Mouse (Mus musculus) left cerebral cortex, adult 11 months (tissue): ENCODE measurements around the gene Zfp1.
"Not testable (repeated sequence)": the region's sequence is repeated elsewhere in the genome, so short reads cannot be mapped to it uniquely, and the experiment has no call there.

ENCODE experiments used
- DNase-seq: peaks from one replicate; pipeline ENCODE4 v3.0.0; 2022; ENCODE audit warnings: low spot score

The Zfp1 gene

DNA sequence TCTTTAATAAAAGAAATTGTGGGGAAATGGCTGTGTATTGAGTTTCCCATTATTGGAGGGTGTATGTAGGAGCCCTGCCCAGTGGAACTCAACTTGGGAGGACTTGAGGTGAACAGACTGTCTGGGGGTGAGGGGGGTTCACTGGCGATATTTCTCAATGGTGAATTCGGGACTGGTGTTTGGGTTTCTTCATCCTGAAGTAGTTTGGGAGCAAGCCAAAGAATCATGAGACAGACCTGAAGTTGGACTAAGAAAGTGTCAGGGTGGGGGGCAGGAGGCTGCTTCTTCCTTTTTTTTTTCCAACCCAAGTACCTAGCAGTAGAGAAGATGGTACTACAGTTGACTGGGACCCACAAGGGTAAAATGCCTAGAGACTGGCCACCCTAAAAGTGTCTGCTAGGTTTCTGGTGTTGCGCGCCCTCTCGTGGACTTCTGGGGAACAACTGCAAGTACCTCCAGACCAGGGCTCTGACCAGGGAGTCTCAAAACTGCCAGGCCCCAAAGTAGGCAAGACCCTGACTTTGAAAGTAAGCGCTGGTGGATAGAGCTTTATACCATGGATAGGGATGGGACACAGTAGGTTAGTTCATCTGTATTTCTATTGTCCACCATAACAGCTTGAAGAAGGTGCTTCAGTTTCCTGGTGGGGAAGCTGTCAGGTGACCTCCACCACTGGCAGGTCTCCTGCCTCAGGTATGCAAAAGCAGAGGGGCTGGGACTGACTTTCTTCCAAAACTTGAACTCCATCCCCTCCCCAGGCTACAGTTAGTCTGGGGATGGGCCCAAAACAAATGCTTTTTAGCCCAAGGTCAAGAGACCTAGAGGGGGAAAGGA is 17.3 kb upstream of the Zfp1 start:
- DNase-seq, result no peak

DNA sequence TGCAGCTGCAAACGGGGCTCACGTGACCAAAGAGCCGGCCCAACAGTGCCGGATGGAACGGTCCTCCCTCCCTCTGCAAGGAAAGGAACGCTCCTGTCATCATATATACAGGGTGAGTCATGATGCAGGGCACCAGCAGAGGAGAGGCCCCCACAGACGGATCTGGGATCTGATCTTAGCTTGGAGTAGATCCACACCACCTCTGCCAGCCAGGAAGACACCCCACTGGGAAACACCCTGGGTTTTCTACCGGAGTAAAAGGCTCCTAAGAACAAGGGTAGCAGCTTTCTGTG is 16.7 kb upstream of the Zfp1 start:
- DNase-seq, result no peak

DNA sequence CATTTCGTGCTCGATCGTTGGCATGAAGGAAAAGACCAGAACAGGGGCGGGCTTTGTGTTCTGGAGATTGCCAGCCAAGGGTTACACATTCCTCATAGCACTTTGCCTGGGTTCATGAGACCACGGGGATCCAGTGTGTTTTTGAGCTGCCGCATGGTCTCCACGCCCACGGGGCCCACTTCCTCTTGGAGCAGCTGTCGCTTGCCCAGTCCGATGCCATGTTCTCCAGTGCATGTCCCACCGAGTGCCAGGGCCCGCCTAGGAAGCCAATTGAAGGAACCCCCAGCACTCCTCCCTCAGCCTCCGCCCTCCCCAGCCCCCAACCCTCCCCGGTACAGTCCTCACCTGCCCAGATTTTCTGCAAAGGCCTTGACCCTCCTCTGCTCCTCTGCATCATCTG is 16.3 kb upstream of the Zfp1 start:
- no peak for DNase-seq

DNA sequence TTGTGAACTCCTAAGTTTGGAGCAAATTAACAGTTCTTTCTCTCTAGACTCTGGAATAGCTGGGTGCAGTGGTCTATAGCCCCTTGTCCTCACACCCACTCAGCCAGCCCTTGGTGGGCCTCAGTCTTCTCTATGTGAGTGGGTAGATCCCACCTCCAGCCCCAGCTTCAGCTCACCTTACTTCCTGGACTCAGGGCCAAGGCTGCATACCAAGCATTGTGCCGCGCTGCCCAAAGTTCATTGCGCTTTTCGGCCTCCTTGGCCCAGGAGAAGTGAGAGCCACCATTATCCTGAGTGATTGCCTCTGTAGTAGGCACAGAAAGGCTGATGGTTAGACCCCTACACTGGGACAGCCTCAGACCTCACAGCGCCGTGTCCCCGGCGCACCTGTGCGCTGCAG is 15.3 kb upstream of the Zfp1 start:
- DNase-seq, result no peak

DNA sequence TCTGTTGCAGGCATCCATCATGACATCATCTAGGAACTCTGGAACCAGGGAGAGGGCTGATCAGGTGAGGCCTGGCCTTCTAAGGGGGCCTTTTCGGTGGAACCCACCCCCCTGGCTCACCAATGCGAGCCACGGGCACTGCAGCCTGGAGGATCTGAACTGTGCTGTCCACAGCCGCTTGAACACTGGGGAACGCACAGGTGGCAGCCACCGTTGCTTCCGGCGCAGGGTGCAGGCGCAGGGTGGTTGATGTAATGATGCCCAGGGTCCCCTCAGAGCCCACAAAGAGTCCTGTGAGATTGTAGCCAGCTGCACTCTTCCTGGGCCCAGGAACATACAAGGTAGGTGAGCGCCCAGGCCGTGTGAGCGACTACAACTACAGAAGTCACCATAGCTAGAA is 14.8 kb upstream of the Zfp1 start:
- no peak for DNase-seq

DNA sequence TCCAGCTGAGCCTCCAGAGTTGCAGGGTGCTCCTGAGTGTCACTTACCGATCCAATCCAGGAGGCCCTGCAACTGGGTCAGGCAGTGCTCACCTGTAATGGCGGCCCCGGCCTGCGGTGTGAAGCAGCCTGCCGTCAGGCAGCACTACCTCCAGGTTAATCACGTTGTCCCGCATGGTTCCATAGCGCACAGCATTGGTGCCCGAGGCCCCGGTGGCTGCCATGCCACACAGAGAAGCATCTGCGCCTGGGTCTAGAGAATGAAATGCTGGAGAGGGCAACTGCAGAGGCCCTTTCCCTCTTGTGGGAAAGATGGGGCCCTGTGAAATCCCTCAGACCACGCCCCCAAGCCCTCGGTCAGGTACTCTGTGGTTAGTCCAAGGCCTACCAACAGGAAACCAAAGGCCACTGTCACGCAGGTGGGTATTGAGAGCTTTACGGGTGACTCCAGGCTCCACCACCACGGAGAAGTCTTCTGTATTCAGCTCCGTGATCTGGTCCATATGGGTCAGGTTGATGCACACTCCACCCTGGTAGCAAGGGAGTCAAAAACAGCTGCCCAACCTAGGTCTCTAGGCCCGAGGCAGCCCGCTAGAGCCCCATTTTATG is 14.2 kb upstream of the Zfp1 start:
- no peak for DNase-seq

DNA sequence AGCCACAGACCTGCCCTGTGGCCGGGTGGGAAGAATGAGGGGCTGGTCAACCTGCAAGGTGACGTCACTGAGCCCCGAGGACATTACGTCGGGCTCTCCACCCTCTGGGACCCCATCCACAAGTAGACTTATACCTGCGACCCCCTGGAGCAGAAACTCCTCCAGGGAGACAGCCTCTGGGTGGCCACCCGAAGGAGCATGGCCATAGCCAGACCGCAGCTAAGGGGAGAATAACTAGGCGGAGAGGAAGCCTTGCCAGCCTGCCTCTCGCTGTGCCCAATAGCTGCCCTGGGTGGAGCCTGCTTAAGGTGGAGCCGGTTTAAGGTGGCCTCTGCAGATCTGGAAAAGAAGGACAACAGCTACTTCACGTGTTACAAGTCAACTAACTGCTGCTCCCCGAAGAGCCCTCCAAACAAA is 13.1 kb upstream of the Zfp1 start, which contains the start of gene Ldhd:
TSS of gene Ldhd (minus strand) at position 270 of the 417 bp plus-strand sequence.
- no peak for DNase-seq

DNA sequence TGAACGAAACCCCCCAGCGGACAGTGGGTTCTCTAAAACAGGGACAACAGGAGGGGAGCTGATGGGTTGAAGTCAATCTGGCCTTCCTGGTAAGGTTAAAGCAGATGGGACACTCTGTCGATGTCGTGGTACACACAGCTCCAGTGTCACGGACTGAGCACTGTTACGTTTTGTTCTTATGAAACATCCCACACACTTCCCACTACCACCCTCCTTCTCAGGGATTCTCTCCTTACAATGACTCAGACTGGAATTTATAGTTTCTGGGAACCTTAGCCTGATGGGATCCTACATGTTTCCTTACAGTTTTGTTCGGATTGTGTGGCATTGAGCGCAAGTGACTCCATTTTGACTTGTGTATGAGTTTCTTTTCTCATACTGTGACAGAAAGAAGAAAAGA is 11.6 kb upstream of the Zfp1 start:
- DNase-seq, result no peak

DNA sequence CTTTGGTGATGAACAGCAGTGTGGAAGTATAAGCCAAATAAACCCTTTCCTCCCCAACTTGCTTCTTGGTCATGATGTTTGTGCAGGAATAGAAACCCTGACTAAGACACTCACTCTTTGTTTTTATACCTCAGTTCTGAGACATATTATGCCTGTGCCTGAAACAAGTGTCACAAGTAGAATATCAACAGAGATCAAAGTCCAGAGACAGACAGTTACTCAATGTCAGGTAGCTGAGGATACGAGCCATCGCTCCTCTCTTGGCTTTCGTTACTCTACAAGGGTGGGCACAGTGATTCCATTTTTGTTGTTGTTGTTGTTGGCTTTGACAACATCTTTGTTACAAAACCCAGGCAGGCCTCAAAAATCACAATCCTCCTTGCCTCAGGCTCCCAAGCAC is 10.2 kb upstream of the Zfp1 start:
- DNase-seq, result no peak

DNA sequence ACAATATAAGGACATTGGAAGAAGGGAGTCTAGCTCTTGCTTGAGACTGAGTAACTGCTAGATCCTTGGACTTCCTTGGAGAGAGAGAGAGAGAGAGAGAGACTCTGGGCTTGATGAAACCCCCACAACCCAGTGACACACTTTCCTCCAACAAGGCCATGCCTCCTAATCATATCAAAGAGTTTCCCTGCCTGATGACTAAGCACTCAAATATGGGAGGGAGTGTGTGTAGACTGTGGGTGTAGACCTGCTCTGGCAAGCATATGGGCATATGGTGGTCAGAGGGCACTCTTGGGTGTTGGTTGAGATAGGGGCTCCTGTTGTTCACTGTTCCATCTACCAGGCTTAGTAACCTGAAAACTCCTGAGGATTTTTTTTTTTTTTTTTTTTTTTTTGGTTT is 5.1 kb upstream of the Zfp1 start:
- no peak for DNase-seq

DNA sequence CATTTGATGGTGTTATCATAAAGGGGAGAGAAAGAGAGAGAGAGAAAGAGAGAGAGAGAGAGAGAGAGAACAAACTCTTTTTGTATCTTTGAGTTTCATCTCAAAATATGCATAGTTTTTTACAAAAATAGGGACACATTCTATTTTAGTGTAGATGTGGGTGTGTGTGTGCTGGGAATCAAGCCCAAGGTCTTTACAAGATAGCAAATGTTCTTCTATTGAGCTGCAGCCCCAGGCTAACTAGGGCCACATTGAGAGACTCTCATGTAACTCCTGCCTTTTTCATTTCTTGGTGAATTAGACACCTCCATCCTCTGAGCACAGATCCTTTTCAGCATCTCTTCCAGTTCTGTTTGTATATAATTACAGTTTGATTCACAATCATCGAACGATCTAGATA is 2.1 kb upstream of the Zfp1 start:
- DNase-seq, result no peak

DNA sequence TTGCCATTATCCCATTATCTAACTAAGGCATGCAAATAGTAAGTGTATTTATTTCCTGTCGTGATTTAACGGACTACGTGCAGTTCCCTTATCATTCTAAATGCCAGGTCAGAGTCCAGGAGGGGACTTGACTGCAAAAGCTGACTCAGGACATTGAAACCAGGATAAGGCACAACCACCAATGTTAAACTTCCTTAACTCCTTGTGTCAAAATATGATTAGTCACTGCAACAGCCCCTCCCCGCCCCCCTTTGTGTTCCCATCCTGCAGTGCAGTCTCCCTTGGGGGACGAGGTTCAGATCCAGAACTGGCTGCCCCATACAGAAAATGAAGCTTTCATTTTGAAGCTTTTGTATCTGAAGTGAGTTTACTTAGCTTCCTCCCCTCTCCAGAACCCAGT is 705 bp upstream of the Zfp1 start:
- no peak for DNase-seq

DNA sequence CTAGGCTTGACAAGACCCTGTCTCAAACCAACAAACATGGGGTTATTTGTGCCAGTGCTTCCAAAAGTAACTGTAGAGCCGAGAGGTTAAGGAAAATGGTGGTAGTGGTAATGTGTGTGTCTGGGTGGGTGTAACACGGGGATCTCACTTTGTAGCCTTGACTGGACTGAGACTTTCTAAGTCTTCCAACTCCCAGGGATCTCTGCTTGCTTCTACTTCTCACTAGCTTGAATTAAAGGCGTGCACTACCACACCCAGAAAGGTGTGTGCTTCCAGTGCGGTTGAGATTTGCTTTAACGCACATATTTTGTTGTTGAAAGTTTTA is 300 bp upstream of the Zfp1 start:
- DNase-seq, result no peak

DNA sequence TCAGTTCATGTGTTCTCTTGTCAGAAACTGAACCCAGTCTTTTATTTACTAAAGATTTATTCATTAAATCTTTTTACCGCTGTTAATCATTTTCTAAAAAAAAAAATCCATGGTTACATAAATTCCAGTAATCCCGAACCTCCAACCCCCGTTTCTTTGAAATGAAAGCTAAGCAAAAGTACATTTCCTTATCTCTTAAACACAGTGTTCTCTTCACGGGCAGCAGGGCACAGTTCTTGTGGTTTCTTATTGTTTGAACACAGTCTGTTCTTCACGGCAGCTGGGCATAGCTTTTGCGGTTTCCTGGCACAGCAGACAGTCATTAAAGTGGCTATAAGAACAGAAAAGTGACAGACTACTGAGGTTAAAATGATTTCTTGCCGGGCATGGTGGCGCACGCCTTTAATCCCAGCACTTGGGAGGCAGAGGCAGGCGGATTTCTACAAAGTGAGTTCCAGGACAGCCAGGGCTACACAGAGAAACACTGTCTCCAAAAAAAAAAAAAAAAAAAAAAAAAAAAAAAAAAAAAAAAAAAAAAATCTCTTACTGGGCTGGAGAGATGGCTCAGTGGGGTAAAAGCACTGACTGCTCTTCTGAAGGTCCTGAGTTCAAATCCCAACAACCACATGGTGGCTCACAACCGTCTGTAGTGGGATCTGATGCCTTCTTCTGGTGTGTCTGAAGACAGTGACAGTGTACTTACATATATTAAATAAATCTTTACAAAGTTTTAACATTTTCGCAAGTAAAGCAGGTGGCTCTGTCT is 1.3 kb downstream of the Zfp1 start:
- not testable (repeated sequence) for DNase-seq

DNA sequence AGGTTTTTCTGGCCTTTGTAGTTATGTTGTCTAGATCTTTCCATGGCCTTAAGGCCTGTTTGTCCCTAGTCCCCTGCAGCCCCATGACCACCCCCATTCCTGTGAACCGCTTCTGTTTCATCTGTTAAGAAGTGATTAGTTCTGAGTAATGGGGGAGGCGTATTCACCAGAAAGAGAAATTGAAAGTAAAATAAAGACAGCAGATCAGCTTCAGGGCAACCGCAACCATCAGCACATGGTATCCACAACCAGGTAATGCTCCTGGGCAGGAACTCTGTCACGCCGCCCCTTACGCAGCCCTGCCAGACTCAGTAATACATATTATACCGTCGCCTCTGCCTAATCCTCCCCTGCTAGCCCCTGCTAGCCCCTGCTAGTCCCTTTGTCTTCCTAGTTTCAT is 2.5 kb downstream of the Zfp1 start:
- DNase-seq, result no peak

DNA sequence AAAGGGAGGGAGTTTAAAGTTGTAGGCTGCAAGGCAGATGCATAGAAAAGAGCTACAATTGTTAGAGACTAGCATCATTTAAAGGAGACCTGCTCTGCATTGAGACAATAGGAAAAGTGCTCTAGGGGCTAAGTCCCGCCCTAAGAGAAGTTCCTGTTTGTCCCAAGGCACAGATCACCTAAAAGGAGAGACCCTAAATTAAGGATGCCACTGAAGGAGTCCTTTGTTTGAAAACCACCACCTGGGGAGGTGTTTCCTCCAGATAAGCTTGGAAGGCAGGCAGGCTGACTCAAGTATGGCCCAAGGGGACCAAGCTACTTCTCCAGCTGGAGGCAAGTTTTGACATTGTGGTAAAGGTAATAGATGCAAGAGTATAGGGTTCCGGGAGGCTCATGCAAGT is 5.6 kb downstream of the Zfp1 start:
- no peak for DNase-seq

DNA sequence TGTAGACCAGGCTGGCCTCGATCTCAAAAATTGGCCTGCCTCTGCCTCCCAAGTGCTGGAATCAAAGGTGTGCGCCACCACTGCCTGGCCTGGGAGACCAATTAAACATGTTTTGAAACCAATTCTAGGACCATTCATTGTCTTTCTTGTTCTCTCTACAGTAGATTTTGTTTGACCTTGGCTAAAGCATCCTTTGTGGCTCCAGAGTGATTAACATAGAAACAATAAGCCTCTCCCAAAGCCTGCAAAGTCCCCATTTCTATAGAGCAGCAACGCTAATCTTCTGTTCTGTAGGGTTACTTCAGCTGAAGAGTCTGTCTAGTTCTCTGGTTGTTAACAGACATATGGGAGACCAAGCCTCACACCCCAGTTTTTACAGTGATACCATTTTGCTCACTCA is 7.5 kb downstream of the Zfp1 start:
- no peak for DNase-seq

DNA sequence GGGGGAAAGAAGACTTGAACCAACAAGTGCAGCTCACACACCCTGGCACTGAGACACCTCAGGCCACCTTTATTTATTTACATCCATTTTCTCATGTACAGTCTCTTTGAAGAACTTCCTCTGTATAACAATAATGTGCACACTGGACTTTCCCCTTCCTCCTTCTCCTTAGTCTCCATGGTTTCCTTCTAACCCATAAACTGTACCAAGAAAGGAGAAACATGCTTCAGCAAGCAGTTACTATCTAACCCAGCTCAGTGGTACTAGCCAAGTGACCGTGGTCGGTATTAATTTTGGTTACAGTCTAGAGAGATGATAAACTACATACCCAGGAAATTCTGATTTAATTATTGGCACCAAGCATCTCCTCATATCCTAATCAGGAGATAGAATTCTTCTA is 10.3 kb downstream of the Zfp1 start:
- DNase-seq, result no peak

DNA sequence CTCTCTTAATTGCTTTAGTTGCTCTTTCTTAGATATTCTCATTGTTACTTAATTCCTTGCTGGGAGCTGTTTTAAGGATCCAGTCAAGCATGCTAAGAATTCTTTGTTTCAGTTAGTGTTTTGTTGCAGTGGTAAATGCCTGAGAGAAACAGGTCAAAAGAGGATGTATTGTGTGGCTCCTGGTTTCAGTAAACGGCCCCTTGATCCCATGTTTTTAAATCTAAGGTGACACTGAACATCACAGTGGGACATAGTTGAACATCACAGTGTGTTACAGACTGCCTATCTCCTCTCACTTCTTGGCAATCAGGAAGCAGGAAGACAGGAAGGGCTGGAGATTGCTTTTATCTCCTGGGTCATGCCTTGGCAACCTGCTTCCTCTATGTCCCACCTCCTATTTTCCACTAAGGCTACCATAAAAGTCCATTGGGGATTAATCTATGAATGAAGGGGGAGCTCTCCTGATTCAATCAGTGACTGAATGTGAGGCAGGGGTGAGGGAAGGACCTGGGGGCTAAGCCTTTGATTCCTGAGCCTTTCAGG is 14.2 kb downstream of the Zfp1 start:
- no peak for DNase-seq

DNA sequence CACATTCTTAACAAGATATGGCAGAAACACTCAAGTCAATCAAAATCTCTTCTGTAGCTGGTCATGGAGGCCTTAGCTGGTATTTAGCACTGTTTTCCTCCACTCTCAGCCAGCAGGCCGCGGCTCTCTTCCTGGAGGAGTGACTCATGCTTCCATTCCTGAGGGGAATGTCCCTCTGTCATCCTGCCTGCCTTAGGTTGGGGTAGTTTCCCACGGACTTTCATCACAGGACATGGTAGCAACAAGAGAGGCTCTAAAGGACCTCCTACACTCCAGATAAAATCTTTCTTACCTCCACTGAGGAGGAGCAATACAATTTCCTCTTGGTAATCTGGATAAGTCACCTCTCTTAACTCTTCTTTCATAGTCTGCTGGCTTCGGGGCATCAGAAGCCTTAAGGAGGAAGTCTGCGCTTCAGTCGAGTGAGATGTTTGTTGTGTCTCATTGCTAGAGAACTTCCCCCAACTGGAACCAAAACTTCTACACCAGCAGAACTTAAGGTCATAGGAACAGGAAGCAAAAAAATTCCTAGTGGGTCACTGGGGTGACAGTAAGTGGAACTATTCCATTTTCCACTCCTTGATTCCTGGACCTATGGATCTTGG is 15.7 kb downstream of the Zfp1 start:
- DNase-seq, result no peak

DNA sequence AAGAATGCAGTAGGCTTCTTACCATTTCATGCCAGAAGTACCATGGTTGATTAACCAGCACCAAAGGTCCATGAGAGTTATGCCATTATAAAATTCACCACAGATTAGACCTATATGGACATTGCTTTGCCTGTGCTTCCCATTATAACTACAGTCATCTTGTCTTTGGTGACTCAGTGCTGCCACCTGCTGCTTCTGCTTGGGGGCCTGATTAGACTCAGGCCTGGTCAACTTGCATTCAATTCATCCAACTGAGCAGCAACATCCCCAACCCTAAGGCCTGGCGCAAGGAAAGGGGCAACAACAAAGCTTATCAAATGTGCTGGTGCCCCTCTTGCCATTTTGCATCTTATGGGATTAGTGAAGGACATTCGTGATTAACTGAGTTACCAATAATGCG is 19.3 kb downstream of the Zfp1 start:
- DNase-seq, result peak; percentile 70

DNA sequence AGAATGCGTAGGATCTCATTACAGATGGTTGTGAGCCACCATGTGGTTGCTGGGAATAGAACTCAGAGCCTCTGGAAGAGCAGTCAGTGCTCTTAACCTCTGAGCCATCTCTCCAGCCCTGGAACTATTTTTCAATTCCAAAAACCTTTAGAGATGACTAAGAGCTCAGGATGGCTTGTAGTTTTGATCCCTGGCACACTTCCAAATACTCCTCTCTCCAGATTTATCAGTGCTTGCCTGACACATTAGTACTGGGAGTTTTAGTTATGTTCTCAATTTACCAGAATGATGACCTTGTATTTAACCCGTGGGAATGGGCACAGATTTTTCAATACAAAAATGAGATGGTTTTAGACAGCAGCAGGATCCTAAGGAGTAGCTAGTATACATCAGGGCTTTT is 23.6 kb downstream of the Zfp1 start:
- no peak for DNase-seq

DNA sequence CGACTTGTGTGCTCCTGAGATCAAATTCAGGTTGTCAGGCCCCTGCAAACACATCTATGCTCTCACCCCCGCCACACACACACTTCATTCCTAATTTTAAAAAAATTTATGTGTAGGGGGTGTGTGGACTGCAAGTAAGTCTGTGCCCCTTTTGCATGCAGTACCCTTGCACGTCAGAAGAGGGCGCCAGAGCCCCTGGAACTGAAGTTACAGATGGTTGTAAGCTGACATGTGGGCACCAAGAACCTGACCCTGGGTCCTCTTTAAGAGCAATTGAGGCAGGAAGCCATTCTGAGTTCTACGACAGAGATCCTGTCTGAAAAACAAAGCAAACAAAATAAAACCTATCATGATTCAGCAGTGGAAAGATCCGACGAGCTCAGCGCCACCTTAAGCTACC is 33.0 kb downstream of the Zfp1 start:
- DNase-seq, result no peak
